ENCODE assay signal across 8 mouse cellular contexts in genomic region chr1:52146214-52146970, GRCm38 (mm10). TPM values are rescaled to one million over a fixed set of nuclear protein-coding genes. Genes with fewer than 3 reads are reported as not detected.
A peak's percentile ranks its signal among the peaks of the same experiment; 100 is the strongest.
DNase-seq lines count a peak whose midpoint lies in the region; ATAC-seq and TF ChIP-seq lines count a peak whose summit lies in the region.

No protein-coding gene starts in this region.

- H3K36me3 ChIP-seq in kidney, postnatal 0 days (ENCODE audit: insufficient read depth, low read length) = peaks cover 17% of the 10 kb centered on the region

- WGBS in kidney, postnatal 0 days = 50% methylated on average over 12 of the region's 12 CpGs

- H3K27ac ChIP-seq in kidney, postnatal 0 days = no peak overlapping the region

- 0 out of 2 replicates have a peak, but pooled peaks cover 6% of the 10 kb centered on the region for H3K4me1 ChIP-seq in kidney, postnatal 0 days (replicated peaks; ENCODE audit: insufficient read depth, low read length)

- peak; percentile 71 for ATAC-seq in kidney, postnatal 0 days (replicated peaks; ENCODE audit: low FRiP score, low read depth)

- TF ChIP-seq CTCF in kidney, postnatal 0 days (IDR thresholded peaks at IDR 0.05; ENCODE audit: low read depth) = peak; percentile 89

- no peaks in the 10 kb centered on the region for H3K27me3 ChIP-seq in kidney, postnatal 0 days (ENCODE audit: insufficient read depth, low read length)

- DNase-seq in adrenal gland, adult 18-20 months (ENCODE audit: low spot score in 2 of 2) = peak; percentile 37 to 44
- DNase-seq in adrenal gland, postnatal 4 days (ENCODE audit: low spot score in 2 of 2) = no peak
- peak; percentile 47 for DNase-seq in MEL-GATA-1-ER (ENCODE audit: extremely low read depth, low read depth)
- DNase-seq in cerebellum, adult 9-11 months = peak; percentile 78
- DNase-seq in gastrocnemius, postnatal 14 days = peak; percentile 53
- DNase-seq in kidney, postnatal 0 days (ENCODE audit: low spot score) = peak; percentile 84
- DNase-seq in lung, postnatal 14 days = peak; percentile 63
- peak; percentile 61 for DNase-seq in right cerebral cortex, postnatal 14 days

- intact Hi-C loops in gastrocnemius, postnatal 14 days (cut with DNase I; ENCODE audit: low total_unique reads) = loop anchor here (2.0 kb wide), 1 partner anchor 122 kb away; no protein-coding TSS in a partner anchor

- no peak overlapping the region for H3K9ac ChIP-seq in kidney, postnatal 0 days (ENCODE audit: low read depth, low read length)

- H3K9me3 ChIP-seq in kidney, postnatal 0 days (replicated peaks; ENCODE audit: low read length) = no peaks in the 10 kb centered on the region

- H3K4me3 ChIP-seq in kidney, postnatal 0 days (replicated peaks; ENCODE audit: low read depth, low read length) = no peak overlapping the region

- no peak overlapping the region for H3K4me2 ChIP-seq in kidney, postnatal 0 days (ENCODE audit: low read length)

RNA-seq across cellular contexts. Expression of gene Stat1, which starts 27.2 kb away (rescaled TPM):
- total RNA-seq in adrenal gland, adult 18-20 months (2021) = 100 to 1,000 TPM in 1 of 2 experiments, 10 to 100 TPM in 1; 93.0 to 102 TPM
- total RNA-seq in adrenal gland, postnatal 4 days (2021) = 10 to 100 TPM; 47.3 to 61.6 TPM
- total RNA-seq in gastrocnemius, postnatal 14 days (2021) = 10 to 100 TPM; 11.5 to 11.9 TPM
- 32.4 and 36.9 TPM in 2 replicates for polyA plus RNA-seq in kidney, postnatal 0 days (2015; fragmentation: Nextera tagmentation; extraction: Ambion mirVana)

Comparison
In these comparisons a context has a peak if more than half of its experiments do, and no peak if none do; other contexts are left out.
1. DNase-seq: peak in adrenal gland, adult 18-20 months (2 of 2), MEL-GATA-1-ER (single experiment), cerebellum, adult 9-11 months (single experiment), gastrocnemius, postnatal 14 days (single experiment), kidney, postnatal 0 days (single experiment), lung, postnatal 14 days (single experiment) and right cerebral cortex, postnatal 14 days (single experiment); none in adrenal gland, postnatal 4 days (0 of 2).